Mouse (Mus musculus) olfactory bulb, adult 2 months (tissue): ENCODE results near the gene Tenm2.

Experiments
- CTCF ChIP-seq: fragments of 200-500 bp; IDR thresholded peaks from 2 replicates; pipeline ENCODE4 v1.5.1; 2012; ENCODE audit warnings: low read depth, mild to moderate bottlenecking, low read length, moderate library complexity; ENCODE audit not compliant: insufficient read depth
- POLR2A ChIP-seq: fragments of 200-500 bp; IDR thresholded peaks from 2 replicates; pipeline ENCODE4 v1.6.1; 2012; ENCODE audit warnings: mild to moderate bottlenecking, low read depth, low read length, moderate library complexity; ENCODE audit not compliant: insufficient read depth

GRCm38 (mm10) chr11:37011900-37012299, 223.9 kb downstream of the Tenm2 start:
- no peak for TF ChIP-seq POLR2A
- no peak for TF ChIP-seq CTCF
